Mouse (Mus musculus): ENCODE data around the gene Socs5.

The Socs5 gene

DNA sequence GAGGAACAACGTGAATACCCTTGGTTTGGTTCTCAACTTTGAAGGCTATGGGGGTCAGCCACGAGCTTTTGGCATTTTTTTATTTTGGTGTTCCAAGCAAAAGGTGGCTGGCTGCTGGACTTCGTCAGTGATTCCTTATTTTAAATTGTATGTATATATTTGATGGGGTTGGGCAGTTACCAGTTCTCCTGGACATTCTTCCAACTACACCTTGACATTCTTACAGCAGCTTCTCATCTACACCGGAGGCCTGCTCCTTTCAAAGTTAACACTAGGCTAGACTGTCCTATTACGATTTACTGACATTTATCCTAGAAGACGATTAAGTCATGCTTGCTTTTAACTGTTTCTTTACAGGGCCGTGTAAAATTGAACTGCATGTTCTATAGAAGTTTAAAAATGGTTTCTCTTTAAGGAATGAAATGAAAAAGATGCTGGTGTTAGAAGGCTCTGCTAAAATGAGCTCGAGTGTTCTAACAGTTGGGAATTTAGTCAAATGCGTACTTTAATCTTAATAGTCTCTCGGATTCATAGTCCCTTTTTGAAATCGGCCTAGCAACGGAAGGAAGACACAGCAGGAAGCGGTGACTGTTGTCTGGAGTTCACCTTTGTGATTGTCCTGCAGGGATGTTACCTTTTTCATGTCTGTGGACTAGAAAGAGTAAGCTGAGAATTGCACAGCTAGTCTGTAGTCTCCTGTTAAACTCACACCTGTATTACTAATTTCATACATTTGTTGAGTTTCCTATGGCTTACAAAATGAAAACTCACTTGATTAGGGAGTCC lies 1.2 kb downstream of the Socs5 start:
- DNase-seq (ENCODE audit: low spot score) = no peak

DNA sequence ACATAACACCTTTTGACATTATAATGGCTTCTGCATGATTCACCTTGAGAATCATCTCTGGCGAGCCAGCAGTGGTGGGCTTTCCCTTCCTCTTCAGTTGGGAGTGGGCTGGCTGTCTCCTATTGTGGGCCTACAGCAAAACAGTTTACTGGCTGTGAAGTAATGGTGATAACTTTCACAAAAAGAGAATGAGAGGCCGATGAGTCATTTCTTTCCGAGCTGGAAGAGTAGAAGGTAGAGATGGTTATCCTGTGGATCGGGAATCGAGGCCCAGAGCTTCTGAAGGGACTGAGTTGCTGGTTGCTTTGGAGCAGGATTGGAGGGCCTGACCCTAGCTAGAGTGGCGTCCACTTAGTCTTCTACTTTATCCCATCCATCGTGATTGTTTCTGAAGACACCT lies 2.0 kb downstream of the Socs5 start:
- no peak for DNase-seq (ENCODE audit: low spot score)

DNA sequence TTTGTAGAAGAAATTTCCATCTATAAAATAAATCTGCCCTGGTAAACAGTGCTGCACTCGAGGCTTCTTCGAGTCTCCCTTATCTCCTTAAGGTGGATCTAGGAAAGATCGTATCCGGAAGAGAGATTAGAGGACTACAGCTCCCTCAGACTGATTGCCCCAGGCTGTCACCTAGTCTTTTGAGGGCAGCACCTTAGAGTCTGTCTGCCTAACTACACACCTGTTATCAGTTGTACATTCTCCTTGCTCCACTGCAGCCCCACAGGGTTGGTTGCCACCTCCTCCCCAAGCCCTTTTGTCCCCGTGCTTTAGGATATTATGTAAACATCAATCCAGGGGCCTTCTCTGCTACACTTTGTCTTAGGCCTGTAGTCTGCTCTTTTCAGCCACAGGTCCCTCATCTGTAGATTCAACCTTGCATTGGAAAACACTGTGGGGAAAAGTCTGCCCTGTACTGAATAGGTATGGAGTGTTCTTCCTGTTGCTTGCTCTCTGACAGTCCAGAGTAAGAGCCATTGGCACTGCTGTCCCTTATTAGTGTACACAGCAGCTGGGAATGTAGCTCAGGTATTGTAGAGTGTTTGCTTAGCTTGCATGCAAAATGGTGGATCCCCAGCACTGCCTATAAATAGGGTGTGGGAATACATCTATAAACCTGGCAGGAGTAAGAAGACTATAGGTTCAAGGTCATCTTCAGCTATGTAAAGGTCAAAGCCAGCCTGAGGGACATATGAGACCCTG lies 5.5 kb downstream of the Socs5 start:
- DNase-seq (ENCODE audit: low spot score) = no peak

DNA sequence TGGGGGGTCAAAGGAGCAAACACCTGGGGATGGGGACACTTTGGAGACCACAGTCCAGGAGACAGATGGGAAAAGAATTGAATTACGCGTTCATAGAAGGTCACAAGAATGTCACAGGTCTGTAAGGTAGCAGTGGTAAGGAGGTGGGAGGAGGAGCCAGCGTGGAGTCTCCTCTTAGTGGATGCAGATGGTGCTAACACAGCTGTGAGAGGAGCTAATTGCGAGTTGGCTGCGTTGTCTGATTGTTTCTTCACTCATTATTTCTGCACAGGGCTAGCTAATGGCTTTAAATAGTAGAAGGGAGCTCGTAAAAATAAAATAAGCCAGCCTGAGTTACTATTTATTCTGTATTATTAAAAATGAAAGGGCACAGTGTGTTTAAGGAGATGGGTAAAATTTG lies 8.1 kb downstream of the Socs5 start:
- no peak for DNase-seq (ENCODE audit: low spot score)

DNA sequence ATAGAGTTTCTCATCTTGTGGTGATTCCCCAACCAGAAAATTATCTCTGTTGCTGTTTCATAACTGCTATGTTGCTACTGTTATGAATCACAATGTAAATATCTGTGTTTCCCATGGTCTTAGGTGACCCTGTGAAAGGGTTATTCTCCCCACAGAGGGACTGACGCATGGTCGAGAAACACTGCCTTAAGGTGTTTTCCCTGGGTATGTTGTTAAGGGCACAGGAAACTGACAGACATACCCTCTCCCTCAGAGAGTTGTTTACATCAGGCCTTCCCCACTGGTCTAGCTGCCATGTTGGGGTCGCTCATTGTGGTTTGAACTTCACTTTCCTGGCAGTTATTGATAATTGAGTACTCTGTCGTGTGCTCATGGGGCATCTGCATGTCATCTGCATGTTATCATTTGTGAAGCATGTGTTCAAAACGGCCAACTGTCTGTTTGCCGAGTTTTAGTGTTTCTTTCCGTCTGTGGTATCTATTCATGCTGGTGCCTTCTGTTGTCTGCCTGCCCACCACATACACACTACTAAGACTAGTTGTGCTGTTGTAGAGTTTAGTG lies 11.6 kb downstream of the Socs5 start:
- no peak for DNase-seq (ENCODE audit: low spot score)

DNA sequence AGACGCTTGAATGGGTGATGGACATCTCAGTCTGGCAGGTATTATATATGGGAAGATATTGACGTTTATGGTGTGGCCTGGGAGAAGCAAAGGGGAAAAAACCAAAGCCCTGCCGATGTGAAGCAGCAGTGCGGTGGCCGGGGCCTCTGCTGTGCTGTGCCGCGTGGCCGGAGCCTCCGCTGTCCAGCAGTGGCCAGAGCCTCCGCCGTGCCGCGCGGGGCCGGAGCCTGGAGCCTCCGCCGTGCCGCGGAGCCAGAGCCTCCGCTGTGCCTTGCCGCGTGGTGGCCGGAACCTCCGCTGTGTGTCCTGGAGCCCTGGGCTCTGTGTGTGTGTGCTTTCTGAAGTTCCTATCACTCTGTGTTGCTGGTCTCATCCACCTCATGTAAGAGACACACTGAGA lies 17.9 kb downstream of the Socs5 start:
- peak; percentile 53 for DNase-seq (ENCODE audit: low spot score)

DNA sequence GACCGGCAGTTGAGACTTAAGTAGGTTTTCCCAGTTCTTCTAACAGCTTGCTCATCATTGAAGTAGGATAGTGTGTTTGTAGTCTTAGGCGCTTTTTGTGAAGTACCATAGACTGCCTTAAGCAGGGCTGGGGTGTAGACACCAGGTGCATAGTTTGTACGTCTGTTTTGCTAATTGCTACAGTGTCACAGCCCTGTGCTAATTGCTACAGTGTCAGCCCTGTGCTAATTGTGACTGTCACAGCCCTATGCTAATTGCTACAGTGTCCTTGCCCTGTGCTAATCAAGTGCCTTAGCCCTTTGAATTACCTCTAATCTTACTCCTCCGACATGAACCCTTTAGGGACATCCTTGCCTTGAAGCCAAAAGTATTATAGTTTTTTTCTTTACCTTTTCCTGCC lies 24.8 kb downstream of the Socs5 start:
- DNase-seq (ENCODE audit: low spot score) = no peak

DNA sequence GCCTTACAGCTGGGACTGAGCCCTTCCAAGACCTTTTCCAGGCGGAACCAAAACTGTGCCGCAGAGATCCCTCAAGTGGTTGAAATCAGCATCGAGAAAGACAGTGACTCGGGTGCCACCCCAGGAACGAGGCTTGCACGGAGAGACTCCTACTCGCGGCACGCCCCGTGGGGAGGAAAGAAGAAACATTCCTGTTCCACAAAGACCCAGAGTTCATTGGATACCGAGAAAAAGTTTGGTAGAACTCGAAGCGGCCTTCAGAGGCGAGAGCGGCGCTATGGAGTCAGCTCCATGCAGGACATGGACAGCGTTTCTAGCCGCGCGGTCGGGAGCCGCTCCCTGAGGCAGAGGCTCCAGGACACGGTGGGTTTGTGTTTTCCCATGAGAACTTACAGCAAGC lies 26.3 kb downstream of the Socs5 start:
- DNase-seq (ENCODE audit: low spot score) = peak; percentile 64

DNA sequence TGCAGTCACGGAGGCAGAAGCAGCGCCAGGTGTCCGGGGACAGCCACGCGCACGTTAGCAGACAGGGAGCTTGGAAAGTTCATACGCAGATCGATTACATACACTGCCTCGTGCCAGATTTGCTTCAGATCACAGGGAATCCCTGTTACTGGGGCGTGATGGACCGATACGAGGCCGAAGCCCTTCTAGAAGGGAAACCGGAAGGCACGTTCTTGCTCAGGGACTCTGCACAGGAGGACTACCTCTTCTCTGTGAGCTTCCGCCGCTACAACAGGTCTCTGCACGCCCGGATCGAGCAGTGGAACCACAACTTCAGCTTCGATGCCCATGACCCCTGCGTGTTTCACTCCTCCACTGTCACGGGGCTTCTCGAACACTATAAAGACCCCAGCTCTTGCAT lies 27.2 kb downstream of the Socs5 start:
- DNase-seq (ENCODE audit: low spot score) = no peak

DNA sequence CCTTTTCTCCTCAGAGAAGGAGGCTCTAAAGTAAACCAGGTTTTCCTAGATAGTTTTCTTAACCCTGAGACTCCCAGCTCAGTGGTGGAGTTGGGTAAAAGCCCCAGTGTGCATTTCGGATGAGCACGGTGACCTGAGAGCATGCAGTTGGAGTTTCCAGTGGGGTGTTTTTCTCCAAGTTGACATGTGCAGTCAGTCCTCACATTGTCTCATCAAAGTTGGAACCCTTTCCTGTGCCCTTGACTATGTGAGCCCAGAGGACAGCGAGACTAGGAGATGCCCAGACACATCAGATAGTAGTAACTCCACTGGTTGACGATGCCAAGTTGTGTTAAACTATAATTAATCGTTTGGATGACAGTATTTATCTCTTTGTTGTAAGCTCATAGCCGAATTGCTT lies 28.3 kb downstream of the Socs5 start:
- DNase-seq (ENCODE audit: low spot score) = no peak

DNA sequence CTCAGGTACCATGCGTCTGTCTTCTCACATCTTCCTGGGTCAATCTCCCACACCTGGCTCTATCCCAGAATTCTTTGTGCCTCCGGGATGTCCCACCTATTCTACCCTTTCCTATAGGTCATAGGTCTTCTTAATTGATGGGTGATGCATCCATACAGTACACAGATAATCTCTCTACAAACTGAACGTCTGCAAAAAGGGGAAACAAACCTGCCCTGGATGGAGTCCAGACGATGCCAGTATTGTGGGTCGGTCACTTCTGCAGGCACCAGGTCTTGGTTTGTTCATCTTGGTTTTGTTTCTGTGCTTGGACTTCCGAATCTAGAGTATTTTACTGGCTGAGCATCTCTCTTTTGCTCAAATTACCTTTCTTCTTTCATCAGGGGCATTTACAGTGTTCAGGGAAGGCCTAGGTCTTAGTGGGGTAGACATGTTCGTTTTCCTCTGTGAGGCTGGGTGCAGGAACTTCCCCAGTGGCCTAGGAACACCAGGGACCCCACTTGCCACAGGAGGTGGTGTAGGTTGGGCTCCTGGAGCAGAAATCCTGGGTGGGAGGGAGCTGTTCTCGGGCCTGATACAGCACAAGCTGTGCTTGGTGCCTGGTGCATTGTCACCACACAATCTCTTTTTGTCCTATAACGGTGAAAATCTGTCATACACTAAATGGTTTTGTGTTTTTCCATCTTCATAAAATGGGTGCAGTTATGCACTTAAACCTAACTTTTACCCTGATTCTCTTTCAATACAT lies 33.9 kb downstream of the Socs5 start:
- DNase-seq (ENCODE audit: low spot score) = no peak

DNA sequence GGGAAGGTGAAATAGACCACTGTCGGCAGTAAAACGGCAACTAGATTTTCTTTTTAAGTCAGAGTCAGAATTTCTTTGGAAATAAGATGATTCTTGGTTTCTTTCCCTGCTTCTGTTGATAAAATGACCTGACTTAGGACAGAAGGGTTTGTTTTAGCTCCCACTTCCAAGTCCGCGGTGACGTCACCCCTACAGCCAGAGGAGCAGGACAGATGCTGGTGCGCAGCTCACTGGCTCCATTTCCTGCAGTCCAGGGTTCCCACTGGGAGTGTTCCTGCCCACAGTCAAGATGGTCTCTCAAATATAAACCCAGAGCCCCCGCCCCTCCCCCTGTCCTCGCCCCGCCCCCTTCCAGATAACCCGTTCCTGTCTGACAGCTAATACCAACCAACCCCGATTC lies 34.8 kb downstream of the Socs5 start:
- DNase-seq (ENCODE audit: low spot score) = peak; percentile 82

DNA sequence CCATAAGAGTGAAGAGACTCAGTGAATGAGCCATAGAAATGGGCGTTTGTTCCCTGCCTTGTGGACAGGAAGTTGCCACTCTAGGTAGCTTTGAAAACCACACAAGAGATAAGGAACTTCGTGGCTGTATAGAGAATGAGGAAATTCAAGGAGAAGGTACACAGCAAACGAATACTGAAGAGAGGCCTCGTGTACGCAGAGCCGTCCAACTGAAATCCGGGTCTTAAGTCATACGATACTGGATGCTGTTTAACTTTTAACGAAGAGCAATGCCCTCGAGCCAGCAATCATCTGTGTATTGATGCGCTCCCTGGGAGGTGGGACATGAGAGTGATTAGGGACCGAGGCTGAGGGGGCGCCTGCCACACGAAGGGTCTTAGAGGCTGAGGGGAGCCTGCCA lies 35.7 kb downstream of the Socs5 start:
- DNase-seq (ENCODE audit: low spot score) = no peak

DNA sequence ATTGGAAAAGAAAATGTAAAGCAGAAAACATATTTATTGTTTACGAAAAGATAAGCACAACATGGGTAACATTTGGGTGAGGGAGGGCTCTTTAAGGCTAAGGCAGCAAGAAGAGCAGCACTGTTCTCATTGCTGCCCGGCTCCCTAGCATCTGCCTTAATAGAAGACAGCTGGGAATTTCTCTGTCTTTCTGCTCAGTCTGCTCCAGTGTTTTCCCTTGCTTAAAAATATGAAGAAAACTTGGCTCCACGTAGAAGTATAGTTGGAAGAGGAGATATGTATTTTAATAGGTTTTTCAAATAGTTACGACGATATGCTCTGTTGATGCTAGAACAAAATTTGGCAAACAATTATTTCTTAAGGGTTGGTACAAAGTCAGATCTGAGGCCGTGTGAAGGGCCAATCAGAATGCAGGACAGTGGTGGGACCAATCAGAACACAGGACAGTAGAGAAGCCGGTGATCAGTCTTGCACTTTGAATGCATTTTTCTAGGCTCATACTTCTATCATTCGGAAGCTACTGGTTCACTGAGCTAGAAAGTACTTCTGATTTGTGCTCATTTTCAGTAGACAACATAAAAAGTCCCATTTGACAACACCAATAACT lies 39.0 kb downstream of the Socs5 start:
- DNase-seq (ENCODE audit: low spot score) = no peak

DNA sequence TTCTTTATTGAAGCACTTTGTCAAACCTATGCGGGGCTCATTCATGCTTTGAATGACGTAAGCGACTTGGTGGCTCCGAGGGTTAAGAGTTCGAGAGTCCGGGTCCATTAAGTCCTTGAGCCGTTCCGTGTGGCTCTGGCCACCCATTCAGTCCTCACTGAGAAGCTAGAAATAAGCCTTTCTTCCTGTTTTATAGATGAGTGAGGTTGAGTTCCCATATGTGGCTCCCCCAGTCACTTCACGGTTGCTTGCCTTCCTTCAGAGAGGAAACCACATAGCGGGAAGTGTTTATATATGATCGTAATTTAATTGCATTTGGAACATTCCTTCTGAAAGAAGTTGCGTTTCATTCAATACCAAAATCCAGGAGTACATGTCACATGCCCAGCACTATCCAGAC lies 42.3 kb downstream of the Socs5 start:
- no peak for DNase-seq (ENCODE audit: low spot score)

DNA sequence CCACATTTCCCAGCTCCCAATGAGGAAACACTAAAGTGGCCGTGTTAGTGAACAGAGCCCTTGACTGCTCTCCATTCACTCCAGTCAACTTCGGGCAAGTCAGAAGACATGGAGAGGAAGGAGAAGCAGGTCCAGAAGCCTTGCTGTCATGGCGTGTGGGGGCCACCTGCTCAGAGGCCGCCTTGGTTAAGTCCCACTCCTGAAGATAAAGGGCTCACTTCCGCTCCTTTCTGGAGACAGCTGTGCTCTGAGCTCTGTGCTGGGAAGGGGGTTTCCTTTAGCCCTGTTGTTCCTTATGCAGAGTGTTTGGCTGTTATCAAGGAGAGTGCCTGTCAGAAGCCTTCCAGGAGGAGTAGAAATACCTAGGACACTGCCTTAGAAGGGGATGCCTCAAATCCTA lies 45.5 kb downstream of the Socs5 start:
- no peak for DNase-seq (ENCODE audit: low spot score)

DNA sequence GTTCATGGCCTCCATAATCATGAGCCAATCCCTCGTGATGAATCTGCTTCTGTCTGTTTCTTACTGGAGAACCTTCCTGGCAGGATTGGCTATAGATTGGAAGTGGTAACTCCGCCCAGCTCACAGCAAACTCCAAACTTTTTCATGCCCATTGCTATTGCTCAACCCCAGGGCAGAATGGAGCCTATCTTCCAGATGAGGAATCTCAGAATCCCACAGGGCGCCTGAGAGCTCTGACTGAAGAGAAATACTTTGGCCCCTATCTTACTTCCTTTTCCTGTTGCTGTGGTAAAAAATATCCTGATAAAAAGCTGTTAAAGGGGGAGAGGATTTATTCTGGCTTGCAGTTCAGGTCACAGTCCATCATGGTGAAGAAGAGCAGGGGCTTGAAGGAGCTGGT lies 48.2 kb downstream of the Socs5 start:
- no peak for DNase-seq (ENCODE audit: low spot score)

DNA sequence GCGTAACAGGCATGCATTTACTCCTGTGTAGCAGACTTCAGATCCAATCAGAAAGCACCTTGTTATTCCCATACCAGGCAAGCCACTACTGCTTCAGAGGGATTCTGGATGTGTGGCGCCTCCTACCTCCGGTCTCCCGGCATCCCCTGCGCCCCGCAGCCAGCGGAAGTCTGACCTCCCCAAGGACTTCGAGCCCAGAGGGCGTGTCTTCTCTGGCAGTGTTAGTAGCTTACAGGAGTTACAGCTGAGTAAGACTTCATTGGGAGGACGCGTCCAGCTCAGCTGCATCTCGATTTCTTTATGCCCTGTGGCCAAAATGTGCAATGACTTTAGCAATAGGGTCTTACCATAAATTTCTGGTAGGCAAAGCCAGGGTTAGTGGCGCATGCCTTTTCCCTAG lies 50.3 kb downstream of the Socs5 start:
- no peak for DNase-seq (ENCODE audit: low spot score)

DNA sequence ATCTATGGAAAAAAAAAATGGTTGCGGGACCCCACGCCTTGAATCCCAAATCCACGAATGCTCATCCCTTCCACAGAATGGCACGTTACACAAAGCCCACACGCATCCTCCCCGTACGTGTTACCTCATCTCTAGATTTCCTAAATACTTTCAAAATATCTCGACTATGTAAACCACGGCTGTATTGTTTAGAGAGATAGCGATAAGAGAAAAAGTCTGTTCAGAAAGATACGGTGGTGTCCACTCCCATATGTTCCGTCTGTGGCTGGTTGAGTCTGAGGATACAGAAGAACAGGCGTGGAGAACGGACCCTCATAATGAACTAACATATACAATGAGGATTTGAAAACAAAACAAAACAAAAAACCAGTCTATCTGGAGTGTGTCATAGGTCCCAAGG lies 51.1 kb downstream of the Socs5 start:
- no peak for DNase-seq (ENCODE audit: low spot score)

DNA sequence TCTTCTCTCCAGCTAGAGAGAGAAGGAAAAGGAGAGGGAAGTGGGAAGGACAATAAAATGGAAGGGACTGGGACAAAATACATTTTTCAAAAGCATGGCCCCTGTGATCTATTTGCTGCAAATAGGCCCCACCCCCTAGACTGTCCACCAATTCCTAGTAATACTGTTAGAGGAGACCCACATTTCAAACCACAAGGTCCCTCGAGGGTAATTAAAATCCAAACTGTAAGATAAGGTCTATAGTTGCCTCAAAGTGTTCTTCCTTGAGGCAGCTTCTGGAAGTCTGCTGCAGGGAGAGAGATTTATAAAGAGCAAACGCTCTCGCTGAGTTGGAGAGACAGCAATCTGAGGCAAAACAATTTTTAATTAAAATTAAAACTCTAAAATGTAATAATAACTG lies 52.8 kb downstream of the Socs5 start:
- no peak for DNase-seq (ENCODE audit: low spot score)

DNA sequence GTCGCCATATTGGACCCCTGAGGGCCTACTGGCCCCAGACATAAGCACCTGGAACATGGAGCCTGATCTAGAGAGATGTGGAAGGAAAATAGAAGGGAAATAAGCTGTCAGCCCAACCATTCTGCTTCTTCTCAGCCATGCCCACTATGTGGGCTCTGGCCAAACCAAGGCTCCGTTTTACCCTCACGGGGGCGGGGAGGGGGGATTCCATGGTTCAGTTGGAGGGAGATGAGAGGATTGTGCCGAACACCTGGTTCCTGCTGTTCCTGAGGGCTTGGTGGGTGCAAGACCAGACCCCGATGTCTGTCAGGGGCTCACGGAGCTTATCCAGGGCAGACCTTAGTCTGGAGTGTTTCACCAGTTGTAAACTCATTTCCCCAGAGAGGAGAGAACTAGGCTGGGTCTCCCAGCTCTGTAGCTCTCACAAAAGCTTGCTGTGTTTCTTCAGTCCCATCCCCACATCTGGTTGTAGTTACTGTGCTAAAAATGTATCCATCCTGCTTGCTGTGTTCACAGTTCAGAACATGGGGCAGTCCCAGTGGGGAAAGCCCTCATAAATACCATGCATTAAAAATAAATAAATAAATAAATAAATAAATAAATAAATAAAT lies 56.9 kb downstream of the Socs5 start:
- DNase-seq (ENCODE audit: low spot score) = no peak

DNA sequence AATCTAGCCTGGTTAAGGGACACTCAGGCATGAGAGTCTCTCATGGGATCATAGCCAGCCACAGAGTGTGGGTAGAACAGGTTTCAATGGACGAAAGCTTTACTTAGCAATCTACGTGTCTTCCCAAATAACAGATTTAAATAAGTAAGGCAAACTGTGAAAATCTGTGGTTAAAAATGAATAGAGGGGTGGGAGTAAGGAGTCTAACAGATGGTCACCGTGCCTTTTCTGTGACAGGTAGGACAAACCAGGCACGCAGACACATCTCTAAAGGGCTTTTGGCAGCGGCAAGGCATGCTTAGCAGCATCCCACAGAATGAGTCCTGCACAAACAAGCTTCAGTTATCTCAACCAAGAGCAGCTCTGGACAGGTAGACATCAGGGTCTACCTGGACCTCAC lies 59.9 kb downstream of the Socs5 start:
- DNase-seq (ENCODE audit: low spot score) = no peak

Data from testis, postnatal 10 days (tissue).